Mouse (Mus musculus) heart, adult 9 months (tissue): ENCODE results near the gene Ccnt2.
A peak's percentile ranks its signal among the peaks of the same experiment; 100 is the strongest.
"Not testable (repeated sequence)": the region's sequence is repeated elsewhere in the genome, so short reads cannot be mapped to it uniquely, and the experiment has no call there.

Experiments
- DNase-seq, 2 experiments: peaks; one replicate each; pipeline ENCODE4 v3.0.0; 2022; ENCODE audit warnings: low spot score in 2 of 2

Gene Ccnt2

DNA sequence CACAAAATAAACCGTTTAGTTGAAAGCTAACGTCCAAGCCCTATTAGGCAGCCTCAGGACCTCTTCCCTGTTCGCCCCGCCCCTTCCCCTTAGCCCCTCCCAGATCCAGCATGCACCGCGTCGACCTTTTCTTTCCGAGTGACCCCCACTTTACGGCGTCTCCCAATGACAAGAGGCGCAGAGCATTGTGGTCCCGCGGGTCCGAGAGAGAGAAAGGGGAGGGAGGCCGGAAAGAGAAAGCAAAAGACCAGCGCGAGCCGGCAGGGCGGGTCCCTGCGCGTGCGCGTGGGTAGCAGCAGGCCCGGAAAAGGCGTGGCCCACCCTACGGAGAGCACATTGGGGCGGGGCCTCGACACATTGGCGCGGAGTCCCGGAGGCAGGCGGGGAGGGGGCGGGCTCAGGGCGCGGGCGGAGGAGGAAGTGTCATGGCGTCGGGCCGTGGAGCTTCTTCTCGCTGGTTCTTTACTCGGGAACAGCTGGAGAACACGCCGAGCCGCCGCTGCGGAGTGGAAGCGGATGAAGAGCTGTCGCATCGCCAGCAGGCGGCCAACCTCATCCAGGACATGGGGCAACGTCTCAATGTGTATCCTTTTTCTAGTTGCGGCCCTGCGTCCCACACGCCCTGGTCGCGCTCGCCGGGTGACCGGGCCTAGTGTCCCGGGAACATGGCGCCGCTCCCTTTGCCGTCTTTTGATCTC is at the start of gene Ccnt2:
Gene Ccnt2 (plus strand): TSS at position 362 of the 698 bp plus-strand sequence.
- peak; percentile 99 for DNase-seq

DNA sequence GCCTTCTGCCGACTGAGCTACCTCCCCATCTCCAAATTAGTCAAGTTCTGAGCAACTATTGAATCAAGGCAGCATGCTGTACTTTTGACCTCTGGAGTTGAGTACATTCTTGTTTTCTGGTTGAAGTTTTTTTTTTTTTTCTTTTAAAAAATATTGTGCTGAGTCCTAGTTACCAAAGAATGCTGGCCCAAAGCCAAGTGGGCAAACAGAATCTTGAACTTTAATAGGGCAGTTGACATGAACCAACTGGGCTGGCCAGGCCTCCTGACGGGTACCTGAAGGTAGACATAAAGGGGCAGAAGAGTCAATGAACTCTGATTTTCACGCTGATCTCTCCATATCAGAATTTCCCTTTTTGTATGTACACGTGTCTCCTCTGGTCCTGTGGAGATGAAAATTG is 44.9 kb upstream of the Ccnt2 start, which contains the start of gene Acmsd:
Gene Acmsd (plus strand): TSS at position 318 of the 400 bp plus-strand sequence.
- no peak for DNase-seq

DNA sequence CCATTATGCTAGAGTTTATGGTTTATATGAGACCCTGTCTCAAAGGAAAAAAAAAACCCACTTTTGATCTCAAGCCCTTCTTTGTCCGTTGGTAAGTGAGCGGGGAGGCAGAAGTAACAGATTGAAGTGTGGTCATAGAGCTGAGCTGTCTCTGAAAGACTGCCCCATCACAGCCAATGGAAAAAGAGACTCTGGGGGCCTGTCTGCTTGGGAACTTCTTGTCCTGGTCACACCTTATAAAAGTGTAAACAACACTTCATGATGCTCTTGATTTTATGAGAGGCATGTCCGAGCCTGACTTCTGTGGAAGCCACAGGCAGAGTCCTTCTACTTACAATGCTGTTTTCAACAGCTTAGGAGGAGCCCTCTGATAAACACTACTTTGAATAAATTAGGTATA is 42.9 kb upstream of the Ccnt2 start:
- no peak for DNase-seq

DNA sequence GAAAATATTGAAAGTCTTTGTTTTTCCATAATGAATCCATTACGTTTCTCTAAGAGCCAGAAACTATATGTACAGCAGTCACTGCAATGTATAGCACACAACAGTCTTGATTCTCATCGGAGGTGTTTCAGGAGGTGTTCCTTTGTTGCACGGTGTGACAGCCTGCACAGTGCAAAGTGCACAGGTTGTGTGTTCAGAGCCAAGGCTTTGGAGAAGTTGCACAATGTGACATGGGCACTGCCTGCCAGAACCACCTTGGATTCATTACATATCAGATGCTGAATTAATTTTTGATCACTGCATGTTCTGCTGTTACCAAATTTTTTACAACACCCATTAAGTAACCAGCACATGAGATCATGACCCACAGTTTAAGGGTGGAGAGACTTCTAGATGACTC is 41.5 kb upstream of the Ccnt2 start:
- DNase-seq: no peak

DNA sequence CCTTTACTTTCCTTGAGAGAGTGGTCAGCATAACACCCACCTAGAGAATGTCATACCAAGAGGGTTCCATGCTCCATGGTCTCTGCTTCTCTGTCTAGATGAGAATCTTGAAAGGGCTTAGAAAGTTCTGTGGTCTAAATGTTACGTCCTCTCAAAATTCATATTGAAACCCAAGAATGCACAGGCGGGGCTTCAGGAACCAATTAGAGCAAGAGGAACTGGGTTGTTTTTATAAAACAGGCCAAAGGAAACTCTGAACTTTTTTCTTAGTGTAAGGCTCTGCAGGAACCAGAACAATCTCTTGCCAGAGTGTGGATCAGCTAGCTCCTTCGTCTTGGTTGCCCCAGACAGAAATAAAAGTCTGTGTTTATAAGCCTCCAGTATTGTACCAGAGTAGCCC is 41.1 kb upstream of the Ccnt2 start:
- no peak for DNase-seq

DNA sequence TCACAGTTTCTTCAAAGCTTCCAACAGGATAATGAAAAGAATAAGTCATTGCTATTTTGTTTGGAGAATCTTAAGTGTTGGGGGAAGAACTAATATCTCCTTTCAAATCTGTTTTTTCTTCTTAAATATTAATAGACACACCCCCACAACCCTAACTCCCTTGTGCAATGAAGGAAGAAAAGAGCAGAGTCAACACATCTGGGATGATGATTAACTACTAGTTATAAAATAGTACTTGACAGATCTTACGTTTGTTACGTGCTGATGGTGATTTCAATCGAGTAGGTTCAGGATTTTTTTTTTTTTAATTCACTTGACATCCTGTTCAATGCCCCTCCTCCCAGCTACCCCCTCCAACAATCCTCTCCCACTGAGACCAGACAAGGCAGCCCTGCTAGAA is 38.6 kb upstream of the Ccnt2 start:
- no peak for DNase-seq

DNA sequence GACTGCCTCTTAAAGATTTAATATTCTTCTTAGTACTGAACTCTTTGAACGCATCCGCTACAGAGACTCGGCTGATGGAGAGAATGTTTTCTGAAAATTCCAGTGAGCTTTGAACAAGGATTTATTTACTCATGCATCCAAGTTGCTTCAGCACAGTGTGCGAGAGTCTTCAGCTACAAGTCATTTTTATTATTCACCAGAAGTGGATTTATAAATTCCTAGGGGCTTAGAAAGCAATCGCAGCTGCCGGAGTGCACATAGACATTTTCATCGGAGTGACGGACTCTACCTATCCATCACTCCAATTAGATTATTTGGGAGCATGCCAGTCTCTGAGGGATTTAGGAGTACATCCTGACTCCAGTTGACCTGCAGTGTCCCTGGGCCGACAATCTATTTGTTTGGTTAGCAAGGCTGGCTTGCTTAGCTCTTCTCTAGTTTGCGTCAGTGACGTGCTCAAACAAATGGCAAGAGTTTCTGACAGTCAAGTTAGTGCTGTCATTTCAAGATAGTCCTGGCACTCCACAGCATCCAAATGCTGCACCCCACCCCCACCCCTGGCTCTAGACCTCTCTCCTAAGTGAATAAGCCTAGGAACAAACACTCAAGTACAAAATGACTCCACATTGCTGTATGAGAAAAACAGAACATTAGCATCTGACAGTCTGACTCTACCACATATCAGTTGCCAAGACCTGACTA is 23.4 kb upstream of the Ccnt2 start:
- DNase-seq: no peak

DNA sequence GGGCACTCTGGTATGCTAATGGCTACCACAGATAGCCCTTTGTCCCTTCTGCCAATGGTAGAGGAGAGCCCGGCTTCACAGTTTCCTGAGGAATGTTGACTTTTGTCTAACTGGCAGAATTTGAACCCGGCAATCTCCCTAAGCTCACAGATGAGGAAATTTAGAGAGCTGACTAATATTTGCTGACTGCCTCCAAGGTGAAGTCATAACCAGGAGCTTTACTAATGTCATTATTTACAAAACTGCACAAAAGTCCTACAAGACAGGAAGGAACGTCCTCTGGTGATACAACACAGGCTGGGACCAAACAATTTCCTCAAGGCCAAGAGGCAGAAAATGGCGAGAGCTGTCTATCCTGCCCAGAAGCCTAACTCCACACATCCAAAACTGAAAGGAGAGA is 18.2 kb upstream of the Ccnt2 start:
- no peak for DNase-seq

DNA sequence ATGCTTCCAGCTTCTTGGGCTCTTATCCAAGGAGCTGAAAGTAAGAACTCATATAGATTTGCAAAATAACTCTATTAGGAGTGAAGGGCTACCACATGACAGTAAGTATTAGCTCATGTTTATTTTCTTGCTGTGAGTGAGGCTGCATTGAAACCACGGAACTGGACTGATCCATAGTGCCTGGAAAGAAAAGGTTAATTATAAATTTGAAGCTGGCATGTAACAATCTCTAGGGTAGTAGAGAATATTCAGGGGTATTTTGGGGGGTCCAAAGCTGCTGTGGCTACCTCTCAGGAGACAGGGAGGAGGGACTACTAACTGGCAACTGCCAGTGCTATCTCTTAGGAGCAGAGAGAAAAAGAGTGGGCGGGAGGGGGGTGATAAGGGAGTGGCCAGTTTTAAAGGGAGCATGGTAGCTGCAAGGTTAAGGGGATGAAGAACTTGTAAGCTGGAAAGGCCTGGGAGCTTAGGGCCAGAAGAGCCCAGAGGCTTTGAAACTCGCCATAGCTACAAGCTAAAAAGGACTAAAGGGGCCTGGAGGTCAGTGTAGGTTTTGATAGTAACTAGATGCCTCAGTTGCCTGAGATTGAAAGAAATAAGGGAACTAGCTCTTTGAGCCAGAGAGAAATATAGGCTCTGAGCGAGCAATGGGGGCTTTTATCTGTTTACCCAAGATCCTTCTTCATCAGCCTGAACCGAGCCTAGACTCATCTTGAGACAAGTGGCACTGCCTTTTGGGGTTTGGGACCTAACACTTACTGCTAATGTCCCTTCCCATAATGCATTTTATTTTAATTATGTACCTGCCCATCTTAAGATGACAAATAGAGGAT is 17.4 kb upstream of the Ccnt2 start:
- no peak for DNase-seq

DNA sequence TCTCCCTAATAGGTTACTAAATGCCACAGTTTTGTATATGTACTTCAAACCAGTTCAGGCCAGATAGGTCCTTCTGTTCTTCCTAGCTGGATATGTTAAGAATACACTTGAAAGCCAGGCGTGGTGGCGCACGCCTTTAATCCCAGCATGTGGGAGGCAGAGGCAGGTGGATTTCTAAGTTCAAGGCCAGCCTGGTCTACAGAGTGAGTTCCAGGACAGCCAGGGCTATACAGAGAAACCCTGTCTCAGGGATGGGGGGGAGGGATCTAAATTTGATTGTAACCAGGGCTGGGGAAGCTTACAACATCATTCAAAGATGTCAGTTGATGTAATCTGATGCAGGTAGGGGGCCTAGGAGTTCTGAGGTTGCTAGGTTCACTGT is 16.8 kb upstream of the Ccnt2 start:
- not testable (repeated sequence) for DNase-seq

DNA sequence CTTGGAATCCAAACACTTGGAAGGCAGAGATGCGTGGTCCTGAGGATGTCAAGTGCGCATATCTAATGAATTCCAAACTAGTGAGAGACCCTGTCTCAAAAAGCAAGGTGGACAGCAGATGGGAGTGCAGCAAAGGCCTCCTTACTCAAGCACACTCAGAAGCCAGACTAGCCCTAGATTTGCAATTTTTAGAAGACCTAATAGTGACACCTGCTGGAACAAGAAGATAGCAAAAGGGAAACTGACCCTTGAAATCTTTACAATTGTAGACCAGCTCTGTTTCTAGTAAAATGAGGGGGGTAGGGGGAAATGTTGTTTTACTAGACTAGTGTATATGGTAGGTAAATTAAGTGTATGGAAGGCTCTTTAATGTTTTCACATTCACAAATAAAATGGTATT is 8.5 kb upstream of the Ccnt2 start:
- no peak for DNase-seq

DNA sequence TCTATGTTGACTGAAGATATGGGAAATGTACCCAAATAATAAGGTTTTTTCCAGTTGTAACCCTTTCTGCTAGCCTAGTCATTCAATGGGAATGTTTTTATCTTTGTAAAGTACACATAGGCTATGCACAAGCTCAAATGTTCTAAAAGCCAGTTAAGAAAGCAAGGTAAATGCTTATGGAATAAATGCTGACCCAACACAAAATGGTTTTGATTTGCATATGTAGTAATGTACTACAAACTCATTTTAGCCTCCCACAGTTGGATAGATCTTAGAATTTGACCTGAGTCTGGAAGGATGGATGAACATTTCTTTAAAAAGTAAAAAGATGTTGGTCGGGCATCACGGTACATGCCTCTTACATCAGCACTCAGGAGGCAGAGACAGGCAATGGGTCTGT is 7.2 kb upstream of the Ccnt2 start:
- DNase-seq: no peak

DNA sequence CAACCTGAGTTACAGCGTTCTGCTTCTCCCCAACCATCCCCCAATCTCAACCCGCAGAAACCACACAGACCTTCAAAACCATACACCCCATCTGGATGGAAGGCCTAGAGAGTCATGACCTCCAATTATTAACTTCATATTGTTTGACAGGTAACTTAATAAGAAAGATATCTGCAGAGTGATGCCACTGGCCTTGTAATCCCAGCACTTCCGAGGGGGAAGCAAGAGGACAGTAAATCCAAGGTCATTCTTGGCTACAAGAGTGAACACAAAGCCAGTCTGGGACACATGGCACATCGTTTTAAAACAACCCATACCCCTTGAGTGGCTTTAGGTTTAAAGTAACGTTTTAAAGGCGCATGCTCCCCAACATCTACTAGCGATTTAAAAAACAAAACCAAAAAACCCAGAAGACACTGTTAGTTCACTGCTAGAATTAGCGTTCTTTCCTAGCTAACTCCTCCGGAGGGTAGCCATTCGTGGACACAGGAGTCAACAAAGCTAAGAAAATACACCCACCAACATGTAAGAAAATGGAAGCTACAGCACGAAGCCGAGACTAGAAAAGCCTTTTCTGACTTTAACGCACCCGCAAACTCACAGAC is 664 bp upstream of the Ccnt2 start:
- no peak for DNase-seq

DNA sequence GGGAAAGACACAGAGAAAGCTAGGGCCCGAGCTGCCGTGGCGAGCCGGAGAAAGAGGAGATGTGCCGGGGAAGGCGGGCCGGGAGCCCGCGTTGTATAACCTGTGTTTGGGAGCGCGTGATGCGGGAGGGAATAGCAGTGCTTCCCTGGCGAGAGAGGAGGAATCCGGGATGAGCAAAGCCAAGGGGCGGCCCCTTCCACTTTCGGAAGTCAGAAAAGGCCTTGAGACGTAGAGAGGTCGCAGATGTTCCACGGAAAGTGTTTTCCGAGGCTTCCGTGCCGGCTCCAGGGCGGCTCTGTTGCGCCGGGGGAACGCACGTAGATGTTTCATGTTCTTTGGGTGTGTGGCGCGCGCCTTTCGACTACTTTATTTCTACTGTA is 527 bp downstream of the Ccnt2 start:
- no peak for DNase-seq

DNA sequence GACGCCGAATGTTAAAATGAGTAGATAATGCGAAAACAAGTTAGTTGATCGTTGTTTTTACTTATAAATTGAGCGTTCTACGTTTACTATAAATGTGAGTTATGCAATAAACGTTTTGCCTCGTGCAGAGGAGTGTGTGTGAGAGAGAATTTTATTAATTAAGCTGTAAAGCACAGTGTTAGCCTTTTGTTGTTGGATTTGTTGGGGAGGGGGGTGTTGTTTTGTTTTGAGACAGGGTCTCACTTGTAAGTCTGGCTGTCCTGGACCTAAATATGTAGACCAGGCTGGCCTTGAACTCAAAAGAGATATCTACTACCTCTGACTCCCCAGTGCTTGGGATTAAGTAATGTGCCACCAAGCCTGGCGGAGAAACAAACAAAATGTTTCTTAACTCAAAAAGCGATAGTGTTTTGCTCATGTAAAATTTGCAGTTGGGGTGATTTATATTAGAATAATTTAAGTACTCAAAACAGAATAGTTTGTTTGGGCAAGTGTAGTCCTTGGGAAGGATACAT is 1.3 kb downstream of the Ccnt2 start:
- DNase-seq: no peak

DNA sequence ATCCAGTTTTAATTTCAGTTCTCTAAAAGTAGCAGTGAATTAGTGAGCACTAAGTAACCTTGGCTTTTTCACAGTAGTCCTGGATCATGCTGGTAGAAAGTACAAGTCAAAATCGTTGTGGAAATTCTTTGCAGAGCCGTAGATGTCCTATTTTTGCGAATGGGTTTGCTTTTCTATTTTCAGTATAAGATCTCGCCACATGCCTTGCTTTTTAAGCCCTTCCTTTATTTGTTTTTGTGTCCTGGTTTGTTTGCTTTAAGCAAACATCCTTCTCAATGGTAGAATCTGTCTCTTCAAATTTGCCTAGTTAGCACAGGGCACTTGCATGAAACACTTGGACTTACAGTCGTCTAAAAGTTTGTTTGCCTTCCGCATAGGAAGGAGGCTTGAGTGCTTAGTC is 2.3 kb downstream of the Ccnt2 start:
- no peak for DNase-seq

DNA sequence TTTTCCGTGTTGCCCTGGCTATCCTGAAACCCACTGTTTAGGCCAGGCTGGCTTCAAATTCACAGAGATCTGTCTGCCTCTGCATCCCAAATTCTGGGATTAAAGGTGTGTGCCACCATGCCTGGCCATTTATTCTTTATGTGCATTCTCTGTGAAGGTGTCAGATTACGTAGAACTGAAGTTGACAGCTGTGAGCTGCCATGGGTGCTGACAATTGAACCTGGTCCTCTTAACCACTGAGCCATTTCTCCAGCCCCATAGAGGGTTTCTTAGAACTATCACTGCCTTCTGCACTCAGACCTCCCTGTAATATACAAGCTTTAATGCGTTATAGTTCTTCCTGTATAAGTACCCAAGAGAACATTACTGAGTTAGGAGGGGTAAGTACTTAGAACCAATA is 4.6 kb downstream of the Ccnt2 start:
- DNase-seq: no peak

DNA sequence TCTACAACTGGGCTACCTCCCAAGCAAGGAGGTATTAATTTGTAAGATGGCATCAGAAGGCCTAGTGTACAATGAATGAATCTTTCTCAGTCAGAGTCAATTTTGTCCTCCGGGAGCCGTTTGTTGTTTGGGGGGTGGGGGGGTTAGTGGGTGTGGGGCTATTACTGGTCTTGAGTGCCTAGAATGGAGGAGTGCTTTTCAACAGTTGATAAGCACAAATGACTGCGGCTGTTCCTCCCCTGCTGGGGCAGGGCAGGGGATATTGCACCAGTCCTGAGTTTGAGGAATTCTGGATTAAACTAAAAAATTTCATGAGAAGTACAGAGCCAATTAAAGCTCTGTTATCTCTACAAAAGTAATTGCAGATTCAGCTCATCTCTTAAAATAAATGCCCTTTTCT is 6.2 kb downstream of the Ccnt2 start:
- no peak for DNase-seq

DNA sequence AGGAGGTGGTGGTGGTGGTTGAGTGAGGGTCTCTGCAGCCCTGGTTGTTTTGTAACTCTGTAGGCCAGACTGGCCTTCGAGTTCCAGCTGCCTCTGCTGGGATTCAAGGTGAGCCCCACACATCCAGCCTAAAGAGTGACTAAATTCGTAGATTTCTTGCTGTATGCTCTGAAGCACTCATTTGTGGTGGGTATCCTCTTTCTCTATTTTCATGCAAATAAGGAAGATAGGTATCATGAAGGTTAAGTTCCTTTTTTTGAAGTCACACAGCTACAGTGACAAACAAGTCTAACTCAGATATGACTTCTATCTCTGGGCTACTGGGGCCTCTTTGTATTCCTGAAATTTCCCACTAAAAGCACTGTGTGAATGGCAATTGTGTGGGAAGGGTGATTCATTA is 6.9 kb downstream of the Ccnt2 start:
- no peak for DNase-seq

DNA sequence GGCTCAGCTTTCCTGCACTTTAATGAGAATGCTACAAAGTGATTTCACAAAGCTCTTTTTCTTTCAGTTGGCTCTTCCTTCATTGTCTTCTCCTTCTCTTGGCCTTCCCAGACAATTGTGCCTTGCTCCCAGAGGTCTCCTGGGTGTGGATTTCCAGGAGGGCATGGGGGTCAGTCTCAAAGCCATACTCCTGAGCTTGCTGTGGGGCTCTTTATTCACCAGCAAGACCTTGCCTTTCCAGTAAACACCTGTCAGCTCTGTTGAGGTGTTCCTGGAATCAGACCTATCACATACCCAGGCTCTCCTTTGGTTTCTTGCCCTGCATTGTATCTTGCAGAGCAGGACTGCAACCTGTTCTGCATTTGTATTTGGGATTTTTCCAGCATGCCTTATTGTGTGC is 9.9 kb downstream of the Ccnt2 start:
- no peak for DNase-seq

DNA sequence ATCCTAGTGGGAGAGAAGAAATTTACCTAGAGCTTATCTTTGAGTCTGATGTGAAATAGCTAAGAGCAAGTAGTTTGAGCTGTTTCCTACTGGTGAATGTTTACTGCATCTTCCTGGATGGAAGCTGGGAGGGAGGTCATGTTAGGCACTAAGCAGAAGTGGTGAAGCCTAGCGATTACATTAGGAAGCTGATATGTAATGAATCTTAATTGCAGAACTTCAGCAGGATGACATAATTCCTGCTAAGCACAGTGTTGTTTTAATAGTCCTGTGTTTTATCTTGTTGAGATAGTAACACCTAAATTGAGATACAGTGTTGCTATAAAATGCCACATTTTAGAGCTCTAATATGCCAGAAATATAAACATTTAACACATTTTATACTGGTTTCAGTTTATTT is 11.9 kb downstream of the Ccnt2 start:
- no peak for DNase-seq

DNA sequence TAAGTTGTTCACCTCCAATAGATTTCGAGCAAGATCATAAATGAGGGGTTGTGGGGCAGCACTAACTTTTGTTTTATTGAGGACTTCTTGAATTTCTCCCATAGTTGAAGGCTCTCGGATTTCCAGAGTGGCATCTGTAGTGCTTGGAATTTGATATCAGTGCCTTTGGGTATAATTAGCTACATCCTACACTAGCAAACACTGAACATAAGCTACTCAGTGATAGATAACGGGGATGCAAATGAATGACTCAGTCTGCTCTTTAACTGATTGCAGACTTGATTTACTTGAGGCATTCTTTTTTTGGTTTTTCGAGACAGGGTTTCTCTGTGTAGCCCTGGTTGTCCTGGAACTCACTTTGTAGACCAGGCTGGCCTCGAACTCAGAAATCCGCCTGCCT is 15.0 kb downstream of the Ccnt2 start:
- DNase-seq: no peak
